Mouse (Mus musculus) T-cell, adult 2 months (primary cell): Measurements from ENCODE around the gene Xpnpep2.

Source experiments
- DNase-seq: peaks from one replicate; pipeline ENCODE4 v3.0.0; 2022; ENCODE audit warnings: low spot score

Gene Xpnpep2

GRCm38 (mm10) chrX:48108394-48109315 is at the start of gene Xpnpep2:
TSS of gene Xpnpep2 (plus strand) at chrX:48108725.
- DNase-seq: no peak

GRCm38 (mm10) chrX:48062481-48062880 is 46.0 kb upstream of the Xpnpep2 start:
- DNase-seq: no peak

GRCm38 (mm10) chrX:48064166-48064853 is 44.2 kb upstream of the Xpnpep2 start:
- no peak for DNase-seq

- DNase-seq: no peak
Measured at GRCm38 (mm10) chrX:48066891-48067290, 41.6 kb upstream of the Xpnpep2 start.

- DNase-seq: no peak
Measured at GRCm38 (mm10) chrX:48071961-48072360, 36.6 kb upstream of the Xpnpep2 start.

- DNase-seq: no peak
Measured at GRCm38 (mm10) chrX:48072401-48072800, 36.1 kb upstream of the Xpnpep2 start.

- no peak for DNase-seq
Measured at GRCm38 (mm10) chrX:48074691-48075090, 33.8 kb upstream of the Xpnpep2 start.

- DNase-seq: no peak
Measured at GRCm38 (mm10) chrX:48076806-48077425, 31.6 kb upstream of the Xpnpep2 start.

GRCm38 (mm10) chrX:48082364-48082763 is 26.2 kb upstream of the Xpnpep2 start:
- no peak for DNase-seq

- no peak for DNase-seq
Measured at GRCm38 (mm10) chrX:48092129-48092528, 16.4 kb upstream of the Xpnpep2 start.

GRCm38 (mm10) chrX:48093555-48093954 is 15.0 kb upstream of the Xpnpep2 start:
- peak; percentile 16 for DNase-seq

- peak; percentile 62 for DNase-seq
Measured at GRCm38 (mm10) chrX:48094658-48095057, 13.9 kb upstream of the Xpnpep2 start.

GRCm38 (mm10) chrX:48096580-48096979 is 11.9 kb upstream of the Xpnpep2 start:
- DNase-seq: no peak

GRCm38 (mm10) chrX:48098470-48099129 is 9.9 kb upstream of the Xpnpep2 start:
- DNase-seq: peak; percentile 85

- DNase-seq: no peak
Measured at GRCm38 (mm10) chrX:48099871-48100270, 8.7 kb upstream of the Xpnpep2 start.

GRCm38 (mm10) chrX:48103256-48103655 is 5.3 kb upstream of the Xpnpep2 start:
- DNase-seq: no peak

GRCm38 (mm10) chrX:48104736-48105441 is 3.6 kb upstream of the Xpnpep2 start:
- no peak for DNase-seq

- DNase-seq: no peak
Measured at GRCm38 (mm10) chrX:48106226-48106625, 2.3 kb upstream of the Xpnpep2 start.

GRCm38 (mm10) chrX:48109316-48109655 is 761 bp downstream of the Xpnpep2 start:
- no peak for DNase-seq

GRCm38 (mm10) chrX:48119294-48119693 is 10.8 kb downstream of the Xpnpep2 start:
- no peak for DNase-seq
